Mouse (Mus musculus) retina, adult 2 months (tissue): ENCODE measurements around the gene Fbxo47.

ENCODE experiments used
- DNase-seq: peaks from one replicate; pipeline ENCODE4 v3.0.0-alpha.2; 2012; ENCODE audit warnings: low read depth, low spot score

Fbxo47 gene

DNA sequence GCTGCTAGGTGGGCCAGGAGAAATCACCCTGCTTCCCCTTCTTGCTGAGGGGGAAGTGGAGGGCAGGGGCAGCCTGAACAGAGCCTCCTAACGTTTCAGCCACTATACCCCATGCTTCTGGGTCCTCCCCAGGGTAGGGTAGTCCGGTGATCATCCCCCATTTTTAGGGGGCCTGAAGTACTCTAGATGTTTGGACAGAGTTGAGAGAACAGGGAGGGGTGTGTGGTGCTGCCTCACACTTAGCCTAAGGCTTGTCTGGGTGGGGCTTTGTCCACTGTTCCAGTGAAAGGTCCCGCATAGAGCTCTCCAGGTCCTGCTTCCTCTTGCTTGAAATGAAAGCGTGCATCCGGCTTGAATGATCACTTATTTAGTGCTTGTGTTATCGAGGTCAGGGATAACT is 53.5 kb downstream of the Fbxo47 start:
- no peak for DNase-seq

DNA sequence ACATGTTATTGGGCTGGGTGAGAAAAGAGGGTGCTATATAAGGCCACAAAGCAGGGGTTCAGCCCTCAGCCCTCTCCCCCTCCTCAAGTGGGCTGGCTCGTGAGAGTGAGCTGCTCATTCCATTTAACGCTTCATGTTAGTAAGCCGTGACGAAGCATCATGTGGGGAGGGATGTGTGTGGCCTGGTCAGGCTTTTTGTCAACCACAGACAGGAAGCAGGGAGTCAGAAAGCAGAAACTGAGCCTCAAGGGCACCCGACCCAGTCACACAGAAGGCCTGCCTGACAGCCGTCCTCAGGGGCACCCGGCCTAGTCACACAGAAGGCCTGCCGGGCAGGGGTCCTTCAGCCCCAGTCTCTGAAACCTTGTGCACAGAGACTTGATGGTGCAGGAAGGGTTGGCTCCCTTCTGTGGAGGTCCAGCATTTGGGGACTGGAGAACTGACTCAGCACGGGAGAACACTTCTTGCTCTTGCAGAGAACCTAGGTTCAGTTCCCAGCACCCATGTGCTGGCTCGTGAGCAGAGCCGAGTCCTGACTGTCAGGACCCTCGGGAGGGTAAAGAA is 54.0 kb downstream of the Fbxo47 start:
- no peak for DNase-seq

DNA sequence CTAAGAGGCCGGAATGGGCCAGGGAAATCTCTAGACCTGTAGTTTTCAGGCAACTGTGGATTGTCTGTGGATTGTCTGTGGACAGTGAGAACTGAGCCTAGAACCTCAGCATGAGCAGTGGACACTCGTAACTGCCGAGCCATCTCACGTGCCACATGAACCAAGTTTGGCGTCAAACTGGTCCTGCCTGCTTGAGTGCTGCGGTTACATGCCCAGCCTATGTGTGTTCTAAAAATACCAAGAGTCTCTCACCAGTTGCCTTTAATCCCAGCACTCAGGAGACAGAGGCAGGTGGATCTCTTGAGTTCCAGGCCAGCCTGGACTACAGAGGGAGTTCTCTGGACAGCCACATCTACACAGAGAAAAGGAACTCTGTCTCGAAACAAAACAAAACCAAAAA is 54.6 kb downstream of the Fbxo47 start:
- no peak for DNase-seq

DNA sequence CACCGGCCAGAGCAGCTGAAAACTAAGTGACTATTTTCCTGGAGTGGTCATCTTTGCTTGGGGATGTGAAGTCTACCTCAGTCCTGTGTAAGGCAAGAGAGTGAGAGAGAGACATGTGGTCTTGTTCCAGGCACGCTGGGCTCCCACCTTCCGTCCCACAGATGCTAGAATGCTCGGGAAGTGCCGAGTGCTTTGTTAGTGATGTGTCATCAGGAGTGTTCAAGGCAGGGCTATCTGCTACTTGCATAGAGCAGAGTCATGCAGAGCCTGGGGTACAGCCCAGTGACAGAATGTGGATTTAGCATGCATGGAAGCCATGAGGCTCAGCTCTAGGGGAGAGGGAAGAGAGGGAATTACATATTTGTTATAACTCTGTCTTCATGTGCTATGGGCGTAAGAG is 56.3 kb downstream of the Fbxo47 start:
- no peak for DNase-seq

DNA sequence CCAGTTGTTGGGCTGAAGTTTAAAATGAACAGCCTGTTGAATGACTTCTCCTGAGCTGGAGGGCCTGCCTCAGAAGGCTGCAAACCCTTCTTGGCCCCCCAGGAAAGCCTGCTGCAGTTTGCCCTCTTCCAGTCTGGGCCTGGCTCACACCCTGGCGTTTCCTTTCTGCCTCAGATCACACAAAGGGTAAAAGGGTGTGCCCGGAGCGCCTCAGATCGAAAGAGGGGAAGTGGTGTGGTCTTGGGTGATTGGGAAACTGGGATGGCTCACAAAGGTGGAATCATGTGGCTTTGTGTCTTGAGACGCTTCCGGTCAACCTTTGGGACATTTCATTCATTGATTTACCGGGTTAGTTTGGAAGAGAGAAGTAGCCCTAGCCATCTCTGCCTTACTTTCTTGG is 57.5 kb downstream of the Fbxo47 start:
- no peak for DNase-seq

DNA sequence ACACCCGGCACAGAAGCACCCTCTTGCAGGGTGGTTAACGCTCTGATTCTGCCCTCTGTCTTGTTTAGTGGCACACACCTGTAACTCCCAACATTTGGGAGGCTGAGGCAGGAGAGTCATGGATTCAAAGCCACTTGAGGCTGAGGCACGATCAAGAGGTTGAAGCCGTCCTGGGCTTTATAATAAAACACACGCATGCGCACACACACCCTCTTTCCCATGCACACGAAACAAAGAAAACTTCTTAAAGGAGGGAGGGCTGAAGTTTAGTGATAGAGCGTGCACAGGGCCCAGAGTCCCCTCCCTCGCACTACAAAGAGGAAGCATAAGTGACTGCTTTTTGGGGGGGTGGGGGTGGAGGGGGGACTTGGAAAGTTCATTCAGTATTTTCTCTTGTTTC is 58.0 kb downstream of the Fbxo47 start:
- no peak for DNase-seq

DNA sequence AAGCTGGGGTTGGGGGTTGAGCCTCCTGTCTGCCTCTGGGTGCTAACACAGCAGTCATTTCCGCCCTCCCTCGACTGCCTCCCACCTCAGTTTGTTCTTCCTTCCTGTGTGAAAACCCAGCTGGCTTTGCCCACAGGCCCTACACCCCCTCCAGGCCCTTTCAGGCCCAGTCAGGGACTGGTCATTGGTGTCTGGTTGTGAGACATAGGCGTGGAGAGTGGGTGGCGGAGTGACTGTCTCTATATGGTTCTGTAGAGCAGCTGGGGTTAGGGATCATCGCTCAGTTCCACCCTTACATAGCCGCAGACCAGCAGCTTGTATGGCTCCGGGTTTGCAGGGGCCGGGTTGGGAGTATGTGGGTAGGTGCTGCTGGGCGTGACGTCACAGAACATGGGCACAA is 58.7 kb downstream of the Fbxo47 start:
- no peak for DNase-seq

DNA sequence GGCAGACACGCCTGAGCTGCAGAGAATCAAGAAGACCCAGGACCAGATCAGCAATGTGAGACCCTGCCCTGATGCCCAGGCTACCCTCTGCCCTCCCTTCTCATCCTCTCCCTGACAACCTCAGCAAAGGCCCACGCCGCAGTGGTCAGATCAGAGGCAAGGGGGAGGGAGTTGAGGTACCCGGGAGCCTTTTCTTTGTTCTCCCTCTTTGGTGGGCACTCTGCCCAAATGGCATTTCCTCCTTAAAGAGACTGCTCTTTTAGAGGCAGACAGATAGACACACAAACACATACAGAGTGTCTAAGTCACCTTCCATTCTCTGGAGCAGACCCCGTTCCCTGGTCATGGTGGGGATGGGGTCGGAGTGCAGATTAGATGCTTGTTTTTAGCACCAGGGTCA is 59.1 kb downstream of the Fbxo47 start:
- DNase-seq, result no peak

DNA sequence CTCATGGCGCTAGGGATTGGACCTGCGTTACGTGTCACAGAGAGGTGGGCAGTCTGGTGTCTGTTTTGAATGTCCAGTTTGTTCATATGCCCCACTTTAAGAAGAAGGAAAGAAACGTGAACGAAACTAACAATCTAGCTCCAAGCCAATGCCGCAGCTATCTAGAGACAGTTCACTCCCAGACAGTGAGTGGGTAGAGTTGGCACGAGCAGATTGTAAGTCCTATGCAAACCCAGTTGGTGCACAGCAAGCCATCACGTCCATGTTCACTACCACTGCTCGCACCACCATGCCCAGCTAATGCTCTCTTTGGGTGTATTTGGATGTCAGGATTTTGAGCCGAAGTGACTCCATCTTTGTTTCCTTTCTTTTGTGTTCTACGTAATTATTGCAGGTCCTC is 59.8 kb downstream of the Fbxo47 start:
- no peak for DNase-seq

DNA sequence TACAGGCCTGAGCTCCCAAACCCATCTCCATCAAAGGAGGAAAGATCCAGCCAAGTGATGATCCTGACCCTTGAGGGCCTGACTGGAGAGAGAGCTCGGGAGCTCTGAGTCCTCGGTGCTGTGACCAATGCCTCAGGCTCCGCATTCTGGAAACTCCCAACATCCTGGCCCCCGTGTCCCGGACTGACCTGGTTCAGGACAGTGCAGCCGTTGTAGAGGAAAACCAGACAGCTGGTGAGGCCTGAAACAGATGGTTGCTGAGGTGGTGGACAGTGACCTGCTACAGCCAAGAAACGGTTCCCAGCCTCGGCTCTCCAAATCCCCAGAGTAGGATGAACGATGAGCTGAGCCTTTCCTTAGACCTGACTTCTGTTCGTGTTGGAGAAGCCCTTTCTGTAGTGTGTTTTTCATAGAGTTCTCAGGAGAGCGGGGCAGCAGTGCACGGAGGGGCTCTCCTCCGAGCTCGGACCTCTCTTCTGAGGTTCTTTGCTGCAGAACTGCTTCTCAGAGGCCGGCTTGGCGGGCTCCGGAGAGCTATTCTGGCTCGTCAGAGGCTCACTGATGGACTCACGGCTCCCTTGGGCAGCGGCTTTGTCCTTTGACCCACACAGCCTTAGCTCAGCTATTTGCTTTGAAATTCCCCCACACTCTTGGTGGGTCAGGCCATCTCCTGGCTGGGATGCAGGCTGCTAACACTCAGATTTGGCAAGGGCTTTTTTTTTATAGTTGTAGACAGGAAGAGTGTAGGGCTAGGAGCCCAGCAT is 60.9 kb downstream of the Fbxo47 start:
- DNase-seq, result no peak

DNA sequence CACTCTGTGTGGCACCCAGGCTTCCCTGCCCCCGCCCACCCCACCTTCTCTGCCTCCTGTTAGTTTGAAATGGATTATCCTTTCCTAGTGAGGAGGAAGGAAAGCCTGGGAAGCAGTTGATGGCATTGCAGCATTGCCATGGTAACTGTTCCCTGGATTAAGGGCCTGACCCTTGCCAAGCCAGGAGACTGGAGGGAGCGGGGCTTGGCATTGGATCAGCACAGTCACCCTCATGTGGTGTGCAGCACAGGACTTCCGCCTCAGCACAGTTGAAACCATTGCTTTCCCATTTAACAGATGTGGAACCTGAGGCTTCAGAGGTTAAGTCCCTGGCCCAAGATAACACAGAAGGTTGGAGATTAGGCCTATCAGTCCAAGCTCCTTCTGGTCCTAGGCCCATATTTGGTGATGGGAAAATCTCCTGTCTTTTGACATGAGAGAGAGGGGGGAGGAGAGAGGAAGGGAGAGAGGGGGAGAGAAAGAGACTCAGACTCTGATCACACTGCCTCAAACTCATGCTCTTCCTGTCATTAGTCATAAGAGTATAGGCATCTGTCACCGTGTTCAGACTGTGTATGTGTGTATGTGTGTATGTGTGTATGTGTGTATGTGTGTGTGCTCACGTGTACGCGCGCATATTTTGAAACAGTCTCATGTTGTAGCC is 62.4 kb downstream of the Fbxo47 start:
- no peak for DNase-seq

DNA sequence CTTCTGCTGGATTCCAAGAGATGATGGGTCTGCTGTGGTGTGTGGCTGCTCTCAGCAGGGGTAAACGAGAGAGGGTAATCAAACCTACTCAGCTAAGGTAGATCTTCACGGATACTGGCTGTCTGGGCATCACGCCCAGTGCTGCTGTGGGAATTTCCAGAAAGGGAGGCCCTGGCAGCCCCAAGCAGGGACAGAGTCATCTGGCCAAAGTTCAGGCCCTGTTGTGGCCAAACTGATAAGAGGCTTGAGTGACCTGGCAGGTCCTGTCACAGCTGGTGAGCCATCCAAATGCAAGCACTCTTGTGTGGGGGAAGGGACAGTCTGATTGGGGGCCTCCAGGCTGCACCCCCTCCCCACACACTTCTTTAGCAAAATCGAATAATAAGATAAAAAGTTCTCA is 63.1 kb downstream of the Fbxo47 start:
- no peak for DNase-seq

DNA sequence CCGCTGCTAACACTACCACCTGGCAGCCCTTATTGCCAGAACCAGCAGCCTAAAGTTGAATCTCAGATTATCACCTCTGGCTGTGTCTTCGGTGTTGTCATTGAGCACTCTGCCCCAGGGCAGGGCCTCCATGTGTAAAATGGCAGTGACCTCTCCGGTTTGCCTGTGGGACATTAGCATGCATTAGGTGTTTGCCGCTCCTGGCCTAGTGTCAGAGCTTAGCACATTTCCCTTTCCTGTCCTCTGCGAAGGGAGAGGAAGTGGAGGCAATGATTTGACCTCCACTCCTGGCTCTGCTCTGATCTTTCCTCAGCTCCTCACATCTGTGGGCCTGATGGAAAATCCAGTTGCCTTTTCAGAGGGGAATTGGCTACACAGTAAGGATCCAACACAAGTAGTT is 64.0 kb downstream of the Fbxo47 start:
- no peak for DNase-seq

DNA sequence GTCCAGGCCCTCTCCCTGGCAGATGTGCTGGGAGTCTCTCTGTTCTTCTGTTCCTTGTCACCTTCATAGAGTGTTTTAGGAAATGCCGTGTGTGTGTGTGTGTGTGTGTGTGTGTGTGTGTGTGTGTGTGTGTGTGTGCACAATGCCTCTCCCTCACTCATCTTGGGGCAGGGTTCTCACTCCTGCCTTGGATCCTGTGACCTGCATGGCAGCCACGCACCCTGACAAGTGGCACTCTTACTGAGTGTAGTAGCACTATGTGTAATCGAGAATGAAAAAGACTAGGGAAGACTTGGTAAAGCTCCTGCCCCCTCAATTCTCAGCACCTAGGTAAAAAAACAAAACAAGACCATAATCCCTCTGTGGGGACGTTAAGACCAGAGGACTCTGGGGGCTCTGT is 64.9 kb downstream of the Fbxo47 start:
- DNase-seq, result no peak

DNA sequence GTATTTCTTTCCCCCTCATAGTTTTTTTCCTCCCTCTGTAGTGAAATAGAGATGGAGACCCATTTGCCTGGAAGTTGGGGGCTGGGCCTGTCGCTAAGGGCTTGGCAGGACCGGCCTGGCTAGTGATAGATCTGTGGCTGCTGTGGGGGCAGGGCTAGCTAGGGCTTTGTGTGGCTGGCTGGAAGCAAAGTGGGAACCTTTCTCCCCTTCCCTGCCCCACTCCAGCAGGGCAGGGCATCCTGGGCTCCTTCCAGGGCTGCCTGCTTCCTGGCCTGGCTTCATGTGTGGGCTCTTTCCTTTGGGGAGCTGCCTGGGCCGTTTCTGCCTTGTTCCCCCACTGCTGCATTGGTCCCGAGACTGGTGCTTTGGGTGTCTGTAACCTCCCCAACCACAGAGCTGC is 65.4 kb downstream of the Fbxo47 start:
- DNase-seq, result no peak

DNA sequence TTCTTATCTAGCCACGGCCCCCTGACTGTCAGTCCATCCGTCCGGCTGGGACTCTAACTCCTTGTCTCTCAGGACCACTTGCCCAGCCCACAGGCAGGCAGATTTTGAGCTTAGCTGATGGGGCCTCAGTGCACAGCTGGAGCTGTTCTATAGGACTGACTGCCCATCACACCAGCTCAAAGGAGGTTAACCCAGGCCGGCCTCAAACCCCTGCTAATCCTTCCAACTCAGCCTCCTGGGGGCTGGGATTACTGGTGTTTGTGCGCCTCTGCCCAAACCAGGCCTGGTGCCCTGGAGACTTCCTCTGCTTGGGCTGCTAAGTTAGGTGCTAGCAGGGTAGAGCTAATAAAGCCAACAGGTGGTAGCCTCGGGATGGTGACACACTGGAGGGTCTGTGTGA is 66.0 kb downstream of the Fbxo47 start:
- DNase-seq, result no peak

DNA sequence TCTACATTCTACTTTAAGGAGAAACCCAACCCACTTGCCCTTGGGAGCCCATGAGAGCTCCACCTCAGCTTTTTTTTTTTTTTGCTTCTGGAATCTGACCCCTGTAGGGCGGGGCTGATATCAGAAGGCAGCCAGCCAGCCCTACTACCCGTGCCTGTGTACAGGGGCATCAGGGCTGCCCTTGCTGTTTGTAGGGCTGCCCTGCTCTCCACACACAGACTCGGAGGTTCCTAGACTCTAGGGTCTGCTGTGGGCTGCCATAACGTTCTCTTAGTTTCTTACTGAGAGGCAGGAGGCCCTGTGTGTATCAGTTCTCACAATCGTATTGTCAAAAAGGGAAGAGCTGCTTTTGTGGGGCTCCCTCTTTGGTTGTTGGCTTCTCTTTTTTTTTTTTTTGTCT is 66.6 kb downstream of the Fbxo47 start:
- DNase-seq, result no peak

DNA sequence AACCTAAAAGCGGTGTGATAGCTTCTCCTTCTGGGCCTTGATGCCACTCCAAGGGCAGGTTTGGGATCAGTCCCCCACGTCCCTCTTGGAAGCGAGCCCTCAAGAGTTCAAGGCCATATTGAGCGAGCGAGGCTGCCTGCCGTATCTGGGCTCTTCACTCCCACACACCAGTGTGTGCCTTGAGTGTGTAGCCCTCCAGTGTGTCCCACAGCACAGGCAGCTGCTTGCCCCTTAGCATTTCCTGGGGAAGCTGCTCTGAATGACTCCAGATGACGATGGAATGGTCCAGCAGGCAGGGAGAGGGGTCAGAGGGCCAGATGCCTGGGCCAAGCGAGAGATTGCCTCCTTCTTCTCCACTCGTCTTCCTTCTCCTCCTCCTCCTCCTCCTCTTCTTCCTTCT is 67.0 kb downstream of the Fbxo47 start:
- no peak for DNase-seq

DNA sequence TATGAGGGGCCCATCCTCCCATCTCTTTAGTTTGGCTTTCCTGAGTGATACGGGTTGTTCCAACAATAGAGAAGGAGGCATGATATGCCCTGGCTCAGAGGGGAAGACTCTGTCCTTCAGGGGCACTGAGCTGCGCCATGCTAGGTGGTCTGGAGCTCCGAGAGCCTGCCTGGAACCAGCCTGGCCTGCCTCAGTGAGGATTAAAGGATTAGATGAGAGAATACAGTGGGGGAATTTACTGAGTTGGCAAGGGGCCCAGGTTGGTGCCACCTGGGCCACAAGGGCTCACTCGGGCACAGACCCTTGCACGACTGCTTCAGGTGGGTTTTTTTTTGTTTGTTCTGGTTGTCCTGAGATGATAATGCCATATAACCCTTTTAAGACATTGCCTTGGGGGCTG is 67.8 kb downstream of the Fbxo47 start:
- no peak for DNase-seq

DNA sequence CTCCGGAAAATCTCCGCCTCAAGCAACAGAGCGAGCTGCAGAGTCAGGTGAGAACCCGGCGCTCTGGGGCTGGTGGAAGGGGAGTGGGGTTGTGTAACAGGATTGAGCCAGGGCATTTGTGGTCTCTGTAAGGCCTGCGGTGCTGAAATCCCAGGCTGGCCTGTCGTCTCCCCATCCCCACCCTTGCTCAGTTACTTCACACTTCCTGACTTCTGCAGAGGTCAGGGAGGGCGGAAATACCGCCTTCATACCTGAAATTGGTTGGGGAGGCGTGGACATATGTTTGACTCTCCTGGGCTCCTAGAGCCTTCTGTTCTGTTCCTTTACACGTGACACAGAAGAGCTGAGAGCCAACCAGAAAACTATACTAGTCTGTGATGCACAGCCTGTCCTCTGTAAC is 68.2 kb downstream of the Fbxo47 start:
- no peak for DNase-seq

DNA sequence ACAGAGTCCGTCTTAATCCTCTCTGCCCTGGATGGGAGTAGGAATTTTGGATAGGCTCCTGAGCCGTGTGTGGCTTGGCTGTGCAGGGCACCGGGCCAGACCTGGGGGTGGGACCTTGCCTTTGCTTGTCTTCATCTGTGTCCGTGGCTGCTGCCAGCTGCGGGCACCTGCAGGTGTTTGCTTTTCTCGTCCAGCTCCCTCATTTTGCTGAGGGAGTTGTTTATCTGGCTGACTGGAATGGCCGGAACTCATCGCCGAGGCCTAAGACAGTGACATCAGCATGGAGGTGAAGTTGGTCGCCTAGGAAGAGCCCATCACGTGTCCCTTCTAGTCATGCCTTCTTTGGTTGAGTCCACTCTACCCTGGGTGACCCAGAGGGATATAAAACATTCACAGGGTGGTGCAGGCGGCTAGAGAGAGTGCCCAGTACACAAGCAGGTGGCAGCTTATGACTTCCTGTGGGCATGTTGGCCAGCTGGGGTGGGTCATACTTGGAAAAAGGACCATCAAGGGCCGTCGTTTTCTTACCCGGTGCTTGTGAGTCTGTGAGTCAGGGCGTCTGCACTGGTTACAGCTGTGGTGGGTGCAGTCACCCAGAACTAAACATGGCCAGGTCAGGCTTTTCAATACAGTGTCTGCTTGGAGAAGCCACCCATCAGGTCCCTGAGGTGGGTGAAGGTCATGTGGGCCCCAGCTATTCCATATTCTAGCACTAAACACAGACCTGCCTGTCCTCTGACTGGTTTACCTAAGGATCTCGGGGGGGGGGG is 70.0 kb downstream of the Fbxo47 start:
- DNase-seq, result no peak

DNA sequence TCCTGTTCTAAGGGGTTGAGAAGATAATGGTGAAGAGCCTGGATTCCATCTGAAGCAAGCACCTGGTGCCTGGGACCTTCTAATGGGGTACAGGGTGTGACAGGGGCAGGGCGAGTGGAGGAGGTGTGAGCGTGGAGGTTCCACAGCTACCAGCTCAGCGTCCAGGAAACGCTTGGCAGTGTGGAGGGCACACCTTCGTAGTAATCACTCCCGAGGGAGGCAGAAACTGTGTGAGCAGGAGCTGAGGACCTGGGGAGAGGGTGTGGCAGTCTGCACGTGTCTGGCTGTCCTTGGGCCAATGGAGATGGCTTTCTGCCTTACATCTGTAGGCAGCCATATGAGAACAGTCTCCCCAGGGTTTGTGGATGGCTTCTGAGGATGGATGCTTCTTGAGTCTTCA is 70.9 kb downstream of the Fbxo47 start:
- DNase-seq, result no peak

DNA sequence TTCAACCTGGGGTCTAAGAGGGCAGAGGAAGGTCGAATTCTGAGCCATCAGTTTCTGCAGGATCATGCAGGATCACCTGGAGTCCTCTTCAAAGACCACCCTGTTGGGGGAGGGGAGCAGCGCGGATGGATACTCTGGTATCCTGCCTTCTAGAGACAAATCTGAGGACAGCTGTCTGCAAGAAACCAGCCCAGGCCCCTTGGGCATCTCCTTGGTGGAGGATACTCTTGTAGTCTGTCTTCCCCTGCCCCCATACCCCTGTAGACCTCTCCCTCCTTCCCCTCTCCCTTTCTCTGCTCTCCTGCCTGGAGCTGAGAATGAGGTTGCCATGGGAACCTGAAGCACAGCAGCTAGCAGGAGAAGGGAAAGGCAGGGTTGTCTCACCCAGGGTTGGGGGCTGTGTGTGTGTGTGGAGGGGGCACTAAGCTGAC is 71.4 kb downstream of the Fbxo47 start:
- no peak for DNase-seq
